Mouse (Mus musculus): ENCODE measurements around the gene Msto1.
A peak's percentile ranks its signal among the peaks of the same experiment; 100 is the strongest.
"Not testable (repeated sequence)": the region's sequence is repeated elsewhere in the genome, so short reads cannot be mapped to it uniquely, and the experiment has no call there.

Gene Msto1

GRCm38 (mm10) chr3:88904803-88905202 lies 9.0 kb downstream of the Msto1 start:
- DNase-seq, result no peak

- DNase-seq, result not testable (repeated sequence)
These were observed 20.8 kb downstream of the Msto1 start for GRCm38 (mm10) chr3:88893011-88893410.

- not testable (repeated sequence) for DNase-seq
These were observed 31.3 kb downstream of the Msto1 start for GRCm38 (mm10) chr3:88882536-88882935.

- DNase-seq, result not testable (repeated sequence)
These were observed 45.4 kb downstream of the Msto1 start for GRCm38 (mm10) chr3:88868449-88868848.

GRCm38 (mm10) chr3:88867177-88867576 lies 46.6 kb downstream of the Msto1 start:
- DNase-seq, result not testable (repeated sequence)

GRCm38 (mm10) chr3:88866735-88867134 lies 47.1 kb downstream of the Msto1 start:
- not testable (repeated sequence) for DNase-seq

GRCm38 (mm10) chr3:88862129-88862528 lies 51.7 kb downstream of the Msto1 start:
- no peak for DNase-seq

GRCm38 (mm10) chr3:88855837-88856236 lies 58.0 kb downstream of the Msto1 start:
- DNase-seq, result peak; percentile 18
